Mouse (Mus musculus): ENCODE data around the gene Epb41l2. TPM values are rescaled to one million over a fixed set of nuclear protein-coding genes. Genes with fewer than 3 reads are reported as not detected.

The Epb41l2 gene
- total and polyA plus RNA-seq, 2 experiments from 2014 or later: 21.6 to 50.1 TPM

DNA sequence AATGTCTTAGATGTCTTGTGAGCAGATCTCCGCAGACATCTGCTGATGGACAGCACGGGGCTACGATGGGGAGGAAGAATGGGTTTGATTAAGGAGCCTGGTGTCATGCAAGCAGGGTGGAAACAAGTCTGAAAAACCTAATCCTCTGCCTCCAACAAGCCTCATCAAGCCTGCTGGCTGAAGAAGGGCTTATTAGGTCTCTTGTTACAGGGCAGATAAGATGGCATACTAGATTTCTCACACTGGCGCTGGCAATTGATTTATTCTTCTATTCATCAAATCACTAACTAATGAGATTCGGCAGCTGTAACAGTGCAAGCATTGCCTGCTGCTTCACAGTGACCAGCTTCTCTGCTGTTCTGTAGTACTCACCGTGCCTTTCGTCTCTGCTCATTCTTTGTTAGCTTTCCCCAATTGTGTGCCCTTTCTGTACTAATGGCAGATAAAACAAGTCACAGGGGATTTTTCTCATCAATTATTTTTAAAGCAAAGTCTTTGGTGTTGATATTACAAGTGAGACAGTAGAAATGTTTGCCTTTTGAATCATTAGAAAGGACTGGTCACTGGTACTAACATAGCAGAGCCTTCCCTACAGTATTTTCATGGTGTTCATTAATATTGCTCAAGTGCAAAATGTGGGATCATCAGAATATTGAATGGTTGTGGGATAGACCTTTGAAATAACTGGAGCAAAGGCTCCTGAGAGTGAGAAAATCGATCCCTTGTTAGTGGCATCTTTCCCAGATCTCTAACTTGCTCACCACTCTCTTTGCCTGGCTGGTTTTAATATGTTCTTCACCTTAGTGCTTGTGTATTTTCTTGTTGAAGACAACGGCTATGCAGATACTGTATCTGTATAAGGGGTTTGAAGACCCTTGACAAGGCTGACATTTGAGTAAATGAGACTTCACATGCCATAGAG is 212.0 kb downstream of the Epb41l2 start:
- WGBS: 72% methylated on average over 9 of the region's 9 CpGs
- no peak overlapping the region for H3K9ac ChIP-seq (replicated peaks; ENCODE audit: low read depth, low read length)
- ATAC-seq (ENCODE audit: insufficient read depth, low read depth): no peak

More for the DNA sequence above, 212.0 kb downstream of the Epb41l2 start:
- no peaks in the 10 kb centered on the region for H3K4me1 ChIP-seq (ENCODE audit: control insufficient read depth, insufficient read depth)
- no peak for DNase-seq (ENCODE audit: low spot score)
- H3K9me3 ChIP-seq (replicated peaks; ENCODE audit: control insufficient read depth, low read length): no peaks in the 10 kb centered on the region
- no peak overlapping the region for H3K27ac ChIP-seq (ENCODE audit: low read depth)
- no peak overlapping the region for H3K4me3 ChIP-seq (ENCODE audit: low read depth, low read length)
- no peaks in the 10 kb centered on the region for H3K36me3 ChIP-seq (replicated peaks; ENCODE audit: control insufficient read depth, insufficient read depth, low read length)
- H3K27me3 ChIP-seq (ENCODE audit: control insufficient read depth, insufficient read depth, low read length): no peaks in the 10 kb centered on the region
- no peak overlapping the region for H3K4me2 ChIP-seq (ENCODE audit: low read depth, low read length)
- TF ChIP-seq CTCF (IDR thresholded peaks at IDR 0.05; ENCODE audit: low read depth) (no peak), EP300 (IDR thresholded peaks at IDR 0.05; ENCODE audit: low read depth) (no peak)

Other genes with a start within 250 kb of the Epb41l2 start
- gene Akap7, start 51.9 kb upstream of the Epb41l2 start, total RNA-seq (2014; rRNA removed; ENCODE audit: low replicate concordance): 32.4 and 77.9 TPM in 2 replicates
- gene Akap7, start 51.9 kb upstream of the Epb41l2 start, polyA plus RNA-seq (2015; fragmentation: Nextera tagmentation; extraction: Ambion mirVana): 46.3 and 47.6 TPM in 2 replicates
- not detected in 2 replicates for gene Smlr1, start 176.5 kb downstream of the Epb41l2 start, total RNA-seq (2014; rRNA removed; ENCODE audit: low replicate concordance)
- gene Smlr1, start 176.5 kb downstream of the Epb41l2 start, polyA plus RNA-seq (2015; fragmentation: Nextera tagmentation; extraction: Ambion mirVana): not detected in 2 replicates